Comparison of ENCODE assay signal across 27 mouse cellular contexts in genomic region chr8:64344933-64345332, GRCm38 (mm10).
"Had no signal": no experiment of that assay in that cellular context is flagged by ENCODE, and none has a peak within 500 bp of the region (broad histone marks: within the 10 kb centered on the region; RNA-seq: fewer than 3 reads in every experiment).

No protein-coding gene starts in this region.

- ATAC-seq: hindbrain, embryonic 16.5 days; inflammation-experienced regulatory T-cells, adult 6 months; intestine, embryonic 15.5 days; intestine, postnatal 0 days had no signal

- H3K4me2 ChIP-seq: heart, embryonic 12.5 days; hindbrain, embryonic 12.5 days; hindbrain, embryonic 14.5 days; intestine, embryonic 15.5 days; limb, embryonic 12.5 days; liver, embryonic 11.5 days; liver, embryonic 13.5 days; liver, embryonic 15.5 days had no signal

- H3K27ac ChIP-seq: gastrocnemius, adult 2 months; heart, embryonic 10.5 days; hindbrain, embryonic 10.5 days; hindbrain, embryonic 12.5 days; hindbrain, embryonic 14.5 days; intestine, embryonic 15.5 days; layer of hippocampus, adult 2 months; limb, embryonic 10.5 days; limb, embryonic 12.5 days; liver, embryonic 13.5 days; liver, embryonic 15.5 days had no signal

- DNase-seq: gastrocnemius, adult 2 months; gastrocnemius, postnatal 10 days; gastrocnemius, postnatal 25 days; heart, adult 18-20 months; heart, postnatal 10 days; heart, postnatal 4 days; kidney, adult 18-20 months; kidney, adult 8-10 months; kidney, postnatal 10 days; kidney, postnatal 25 days; kidney, postnatal 4 days; liver; liver, embryonic 13.5 days had no signal

- H3K36me3 ChIP-seq: heart, embryonic 10.5 days; heart, embryonic 12.5 days; hindbrain, embryonic 10.5 days; hindbrain, embryonic 12.5 days; intestine, embryonic 15.5 days; limb, embryonic 10.5 days; limb, embryonic 12.5 days; liver, embryonic 13.5 days; liver, embryonic 15.5 days had no signal

- H3K27me3 ChIP-seq: heart, embryonic 12.5 days; hindbrain, embryonic 12.5 days; intestine, embryonic 15.5 days; liver, embryonic 13.5 days; liver, embryonic 15.5 days had no signal

- H3K4me1 ChIP-seq: heart, embryonic 10.5 days; hindbrain, embryonic 10.5 days; hindbrain, embryonic 12.5 days; intestine, embryonic 15.5 days; limb, embryonic 10.5 days; limb, embryonic 12.5 days; liver, embryonic 13.5 days; liver, embryonic 15.5 days had no signal

- H3K4me3 ChIP-seq: gastrocnemius, adult 2 months; heart, embryonic 10.5 days; heart, embryonic 12.5 days; hindbrain, embryonic 10.5 days; hindbrain, embryonic 12.5 days; intestine, embryonic 15.5 days; layer of hippocampus, adult 2 months; limb, embryonic 10.5 days; limb, embryonic 12.5 days; liver, embryonic 13.5 days; liver, embryonic 15.5 days had no signal

- H3K9me3 ChIP-seq: heart, embryonic 10.5 days; heart, embryonic 12.5 days; hindbrain, embryonic 10.5 days; hindbrain, embryonic 12.5 days; intestine, embryonic 15.5 days; limb, embryonic 10.5 days; limb, embryonic 12.5 days; liver, embryonic 13.5 days; liver, embryonic 15.5 days had no signal

- H3K9ac ChIP-seq: heart, embryonic 12.5 days; hindbrain, embryonic 12.5 days; hindbrain, embryonic 14.5 days; intestine, embryonic 15.5 days; limb, embryonic 12.5 days; liver, embryonic 13.5 days; liver, embryonic 15.5 days had no signal
